Mouse (Mus musculus) limb, embryonic 11.5 days (tissue): ENCODE measurements around the gene Myo1e. TPM values are rescaled to one million over a fixed set of nuclear protein-coding genes. Genes with fewer than 3 reads are reported as not detected.
A peak's percentile ranks its signal among the peaks of the same experiment; 100 is the strongest.

Experiments
- ATAC-seq: fragments of 200-750 bp; cut with Nextera tagmentation; 2 replicates; pipeline ENCODE4 v1.8.0; 2017; ENCODE audit warnings: low read depth; ENCODE audit not compliant: insufficient number of reproducible peaks, low FRiP score, low TSS enrichment
- DNase-seq: peaks from one replicate; pipeline ENCODE4 v3.0.0-alpha.2; 2015; ENCODE audit warnings: low spot score
- H3K27ac ChIP-seq: fragments of 300-500 bp; sonication (generic); replicated peaks from 2 replicates; pipeline ENCODE4 v1.5.1; 2014; ENCODE audit warnings: low read depth, mild to moderate bottlenecking, low read length
- H3K27me3 ChIP-seq: fragments of 300-500 bp; sonication (generic); 2 replicates; pipeline ENCODE4 v1.6.1; 2014; ENCODE audit warnings: mild to moderate bottlenecking, low read length, mixed read lengths; ENCODE audit not compliant: control insufficient read depth, insufficient read depth
- H3K36me3 ChIP-seq: fragments of 300-500 bp; sonication (generic); 2 replicates; pipeline ENCODE4 v1.6.1; 2014; ENCODE audit warnings: mild to moderate bottlenecking, low read length, moderate library complexity, mixed read lengths; ENCODE audit not compliant: control insufficient read depth, insufficient read depth
- H3K4me1 ChIP-seq: fragments of 300-500 bp; sonication (generic); 2 replicates; pipeline ENCODE4 v1.6.1; 2014; ENCODE audit warnings: low read length, mixed read lengths; ENCODE audit not compliant: control insufficient read depth, insufficient read depth
- H3K4me2 ChIP-seq: fragments of 300-500 bp; sonication (generic); 2 replicates; pipeline ENCODE4 v1.6.1; 2014; ENCODE audit warnings: low read depth, mild to moderate bottlenecking, moderate library complexity; ENCODE audit not compliant: severe bottlenecking
- H3K4me3 ChIP-seq: fragments of 300-500 bp; sonication (generic); 2 replicates; pipeline ENCODE4 v1.5.1; 2014; ENCODE audit warnings: low read depth, low read length
- H3K9ac ChIP-seq: fragments of 300-500 bp; sonication (generic); 2 replicates; pipeline ENCODE4 v1.6.1; 2014; ENCODE audit warnings: mild to moderate bottlenecking, low read length
- H3K9me3 ChIP-seq: fragments of 300-500 bp; sonication (generic); 2 replicates; pipeline ENCODE4 v1.6.1; 2016; ENCODE audit warnings: low read length; ENCODE audit not compliant: control insufficient read depth
- WGBS: fragments of 180-500 bp; shearing (Covaris S2); extraction: QIAGEN DNeasy Blood & Tissue Kit; methylation state at CpG from one replicate; pipeline ENCODE4 v1.1.7; 2014; 5-methylcytosine and 5-hydroxymethylcytosine counted together
- polyA plus RNA-seq: library from polyadenylated mRNA; unstranded; fragments of >200 nt; fragmentation: Nextera tagmentation; extraction: Ambion mirVana; gene quantifications from 2 replicates; pipeline ENCODE4 v1.2.1, GENCODE M21; 2014

Gene Myo1e
- polyA plus RNA-seq, 1 experiment from 2014 or later, result 16.9 TPM

DNA sequence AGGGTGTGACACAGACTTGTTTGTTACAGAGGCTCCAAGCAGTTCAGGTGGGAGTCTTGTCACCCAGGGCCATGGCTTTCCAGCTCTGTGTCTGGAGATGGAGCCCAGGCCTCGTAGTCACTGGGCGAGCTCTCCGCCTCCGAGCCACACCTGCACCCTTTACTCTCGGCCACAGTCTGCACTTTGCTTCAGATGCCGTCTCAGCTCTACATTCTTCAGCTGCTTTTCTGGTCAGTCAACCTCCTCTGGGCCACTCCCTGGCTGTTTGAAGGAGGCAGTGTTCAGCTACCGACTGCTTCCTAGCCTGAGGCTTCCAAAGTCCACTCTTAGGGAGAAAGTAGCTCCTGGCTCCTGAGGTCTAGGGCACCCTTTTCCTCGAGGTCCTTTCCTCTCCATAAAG, 22.7 kb downstream of the Myo1e start:
- DNase-seq, result no peak
- Histone ChIP-seq H3K9me3 (no peaks in the 10 kb centered on the region), H3K27me3 (no peaks in the 10 kb centered on the region), H3K36me3 (no peaks in the 10 kb centered on the region), H3K9ac (no peak overlapping the region), H3K4me3 (no peak overlapping the region), H3K4me1 (no peaks in the 10 kb centered on the region), H3K4me2 (no peak overlapping the region), H3K27ac (no peak overlapping the region)
- no peak for ATAC-seq
- WGBS, result 63% methylated on average over 8 of the region's 8 CpGs

DNA sequence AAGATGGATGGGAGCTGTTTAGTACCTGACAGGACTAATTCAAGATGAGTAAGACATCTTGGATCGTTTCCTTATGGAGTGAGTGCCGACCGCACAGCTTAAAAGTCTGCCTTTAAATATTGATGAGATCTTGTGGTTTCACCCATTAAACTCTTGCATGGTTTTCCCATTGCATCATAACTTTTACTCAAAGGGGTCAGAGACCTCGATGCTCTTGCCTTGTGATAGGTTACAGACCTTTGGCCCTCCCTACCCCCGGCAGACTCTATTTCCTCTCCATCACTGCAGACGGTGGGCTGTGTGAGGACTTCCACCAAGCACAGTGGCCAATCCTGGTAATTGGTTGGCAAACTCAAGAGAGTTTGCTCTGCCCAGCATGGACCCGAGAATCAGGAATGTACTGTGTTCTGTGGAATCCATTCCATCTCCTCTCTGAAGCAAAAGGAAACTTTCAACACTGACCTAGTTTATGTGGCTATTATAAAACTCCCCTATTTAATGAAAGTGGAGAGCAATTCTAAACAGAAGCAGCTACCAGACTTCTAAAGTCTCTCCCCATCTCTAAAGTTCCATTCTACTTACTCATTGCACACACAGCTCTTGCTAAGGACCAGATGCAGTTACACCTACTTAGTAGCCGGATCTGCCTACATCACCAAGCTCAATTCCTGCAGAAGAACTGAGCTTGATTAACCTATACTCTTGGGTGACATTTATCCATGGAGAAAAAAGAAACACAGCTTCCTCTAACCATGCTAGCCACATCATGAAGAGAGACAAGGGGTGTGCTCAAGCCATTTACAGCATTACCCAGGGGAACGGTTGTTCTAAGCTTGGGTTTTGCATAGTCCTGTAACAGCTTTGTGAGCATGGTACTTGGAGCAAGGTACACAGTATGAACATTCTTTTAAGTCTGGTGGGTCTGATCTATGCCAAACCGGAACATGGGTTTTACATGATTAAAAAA, 25.2 kb downstream of the Myo1e start:
- WGBS, result 82% methylated on average over 10 of the region's 10 CpGs
- ATAC-seq, result no peak
- Histone ChIP-seq H3K9ac (no peak overlapping the region), H3K27ac (no peak overlapping the region), H3K4me3 (no peak overlapping the region), H3K9me3 (no peaks in the 10 kb centered on the region), H3K27me3 (no peaks in the 10 kb centered on the region), H3K4me2 (no peak overlapping the region), H3K36me3 (no peaks in the 10 kb centered on the region), H3K4me1 (no peaks in the 10 kb centered on the region)
- no peak for DNase-seq

GRCm38 (mm10) chr9:70237136-70237535, 30.0 kb downstream of the Myo1e start:
- Histone ChIP-seq H3K9me3 (no peaks in the 10 kb centered on the region), H3K4me2 (no peak overlapping the region), H3K9ac (no peak overlapping the region), H3K36me3 (no peaks in the 10 kb centered on the region), H3K27me3 (no peaks in the 10 kb centered on the region), H3K4me3 (no peak overlapping the region), H3K4me1 (peaks cover 14% of the 10 kb centered on the region), H3K27ac (no peak overlapping the region)
- no peak for ATAC-seq
- WGBS, result 79% methylated on average over 3 of the region's 3 CpGs
- no peak for DNase-seq

GRCm38 (mm10) chr9:70237561-70237960, 30.4 kb downstream of the Myo1e start:
- DNase-seq, result no peak

GRCm38 (mm10) chr9:70238391-70238790, 31.2 kb downstream of the Myo1e start:
- WGBS, result 91% methylated on average over 6 of the region's 6 CpGs
- DNase-seq, result no peak
- no peak overlapping the region for H3K4me3 ChIP-seq

More at GRCm38 (mm10) chr9:70237561-70237960, 30.4 kb downstream of the Myo1e start:
- WGBS, result 35% methylated on average over 2 of the region's 2 CpGs
- Histone ChIP-seq H3K9me3 (no peaks in the 10 kb centered on the region), H3K4me3 (no peak overlapping the region), H3K27me3 (no peaks in the 10 kb centered on the region), H3K4me1 (peaks cover 16% of the 10 kb centered on the region), H3K9ac (no peak overlapping the region), H3K27ac (no peak overlapping the region), H3K4me2 (no peak overlapping the region), H3K36me3 (no peaks in the 10 kb centered on the region)
- no peak for ATAC-seq

DNA sequence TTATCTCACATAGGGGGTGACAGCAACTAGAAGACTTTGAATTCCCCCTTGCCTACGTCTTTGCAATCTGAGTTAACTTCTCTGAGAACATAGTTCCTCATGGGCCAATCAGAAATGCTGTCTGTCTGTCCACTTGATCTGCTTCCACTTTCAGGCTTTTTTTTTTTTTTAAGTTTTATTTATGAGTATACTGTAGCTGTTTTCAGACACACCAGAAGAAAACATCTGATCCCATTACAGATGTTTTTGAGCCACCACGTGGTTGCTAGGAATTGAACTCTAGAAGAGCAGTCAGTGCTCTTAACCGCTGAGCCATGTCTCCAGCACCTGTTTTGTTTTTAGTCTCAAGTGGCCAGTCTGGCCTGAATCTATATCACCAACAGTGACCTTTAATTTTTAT, 32.1 kb downstream of the Myo1e start:
- H3K9me3 ChIP-seq, result no peaks in the 10 kb centered on the region
- H3K36me3 ChIP-seq, result no peaks in the 10 kb centered on the region
- 86% methylated on average over 3 of the region's 3 CpGs for WGBS
- no peak for ATAC-seq
- H3K4me3 ChIP-seq, result no peak overlapping the region
- no peak overlapping the region for H3K9ac ChIP-seq
- H3K27ac ChIP-seq, result no peak overlapping the region
- peaks cover 17% of the 10 kb centered on the region for H3K4me1 ChIP-seq
- no peak for DNase-seq
- H3K4me2 ChIP-seq, result no peak overlapping the region
- no peaks in the 10 kb centered on the region for H3K27me3 ChIP-seq

More at GRCm38 (mm10) chr9:70238391-70238790, 31.2 kb downstream of the Myo1e start:
- H3K4me2 ChIP-seq, result no peak overlapping the region
- H3K4me1 ChIP-seq, result peaks cover 17% of the 10 kb centered on the region
- no peak overlapping the region for H3K27ac ChIP-seq
- ATAC-seq, result no peak
- H3K27me3 ChIP-seq, result no peaks in the 10 kb centered on the region
- no peaks in the 10 kb centered on the region for H3K36me3 ChIP-seq
- H3K9ac ChIP-seq, result no peak overlapping the region
- H3K9me3 ChIP-seq, result no peaks in the 10 kb centered on the region

DNA sequence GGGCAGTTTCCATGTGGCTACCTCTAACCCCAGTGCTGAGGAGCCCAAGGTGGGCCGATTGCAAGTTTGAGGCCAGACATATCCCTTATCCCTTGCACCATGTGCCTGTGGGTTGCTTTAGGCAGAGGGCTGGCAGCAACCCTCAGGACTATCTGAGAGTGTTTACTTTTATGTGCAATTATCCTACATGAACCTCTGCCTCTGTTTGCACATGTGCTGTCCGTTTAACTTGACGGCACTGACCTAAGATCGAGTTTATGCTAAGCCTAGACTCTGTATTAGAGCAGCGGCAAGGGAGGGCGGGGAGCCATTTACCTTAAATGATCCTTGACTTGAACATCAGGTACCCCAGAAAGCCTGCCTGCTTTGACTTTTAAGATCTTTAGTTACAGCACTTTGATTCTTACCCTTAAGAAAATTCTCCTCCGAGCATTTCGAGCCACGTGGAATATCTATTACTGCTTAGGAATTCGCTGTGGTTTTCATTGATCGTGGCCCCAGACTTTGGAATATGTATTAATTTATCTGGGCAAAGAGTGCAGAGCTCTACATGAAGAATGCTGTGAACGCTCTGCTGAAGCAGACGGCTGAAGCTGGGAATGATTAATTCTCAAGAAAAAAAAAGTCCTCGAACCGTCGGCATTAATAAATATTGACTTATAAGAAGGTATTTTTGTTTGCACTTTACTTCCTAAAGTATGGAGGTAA, 33.7 kb downstream of the Myo1e start:
- Histone ChIP-seq H3K9me3 (no peaks in the 10 kb centered on the region), H3K27ac (no peak overlapping the region), H3K27me3 (no peaks in the 10 kb centered on the region), H3K4me1 (peaks cover 17% of the 10 kb centered on the region), H3K4me3 (no peak overlapping the region), H3K9ac (no peak overlapping the region), H3K4me2 (no peak overlapping the region), H3K36me3 (no peaks in the 10 kb centered on the region)
- no peak for DNase-seq
- ATAC-seq, result no peak
- WGBS, result 77% methylated on average over 16 of the region's 16 CpGs

- 63% methylated on average over 8 of the region's 8 CpGs for WGBS
- ATAC-seq (no peak), DNase-seq (peak; percentile 36)
- Histone ChIP-seq H3K9ac (no peak overlapping the region), H3K4me3 (no peak overlapping the region), H3K27me3 (no peaks in the 10 kb centered on the region), H3K4me1 (peaks cover 17% of the 10 kb centered on the region), H3K9me3 (no peaks in the 10 kb centered on the region), H3K36me3 (no peaks in the 10 kb centered on the region), H3K27ac (0 out of 2 replicates have a peak overlapping the region, but pooled peaks have one; percentile 8), H3K4me2 (no peak overlapping the region)
Observed at GRCm38 (mm10) chr9:70241411-70241961, 34.3 kb downstream of the Myo1e start.
